Mouse (Mus musculus): ENCODE results near the gene Slc30a2.

The Slc30a2 gene

GRCm38 (mm10) chr4:134395977-134396825 lies 53.2 kb downstream of the Slc30a2 start, which contains the start of gene Pafah2:
Gene Pafah2, plus strand, starts transcription at chr4:134396320.
- peak; percentile 98 for DNase-seq (ENCODE audit: extremely low spot score, low read depth, low spot score)

GRCm38 (mm10) chr4:134397121-134397520 lies 54.1 kb downstream of the Slc30a2 start:
- no peak for DNase-seq (ENCODE audit: extremely low spot score, low read depth, low spot score)

- DNase-seq (ENCODE audit: extremely low spot score, low read depth, low spot score): no peak
These were observed 54.8 kb downstream of the Slc30a2 start for GRCm38 (mm10) chr4:134397732-134398131.

- DNase-seq (ENCODE audit: extremely low spot score, low read depth, low spot score): no peak
These were observed 57.2 kb downstream of the Slc30a2 start for GRCm38 (mm10) chr4:134400206-134400605.

GRCm38 (mm10) chr4:134401181-134401661 lies 58.2 kb downstream of the Slc30a2 start:
- no peak for DNase-seq (ENCODE audit: extremely low spot score, low read depth, low spot score)

GRCm38 (mm10) chr4:134401856-134402570 lies 59.0 kb downstream of the Slc30a2 start:
- DNase-seq (ENCODE audit: extremely low spot score, low read depth, low spot score): no peak

- DNase-seq (ENCODE audit: extremely low spot score, low read depth, low spot score): no peak
These were observed 59.7 kb downstream of the Slc30a2 start for GRCm38 (mm10) chr4:134402571-134403262.

GRCm38 (mm10) chr4:134403721-134404120 lies 60.7 kb downstream of the Slc30a2 start:
- DNase-seq (ENCODE audit: extremely low spot score, low read depth, low spot score): no peak

All from hindlimb bud, embryonic 11.5 days (tissue).